Mouse (Mus musculus) thymus, postnatal 0 days (tissue): ENCODE measurements around the gene Aurkc. TPM values are rescaled to one million over a fixed set of nuclear protein-coding genes. Genes with fewer than 3 reads are reported as not detected.
"Not testable (repeated sequence)": the region's sequence is repeated elsewhere in the genome, so short reads cannot be mapped to it uniquely, and the experiment has no call there.

Source experiments
- DNase-seq: peaks from one replicate; pipeline ENCODE4 v3.0.0-alpha.2; 2015; ENCODE audit warnings: low spot score
- polyA plus RNA-seq: library from polyadenylated mRNA; unstranded; fragments of >200 nt; fragmentation: Nextera tagmentation; extraction: Ambion mirVana; gene quantifications from 2 replicates; pipeline ENCODE4 v1.2.1, GENCODE M21; 2015

Aurkc gene
- not detected in 2 replicates for polyA plus RNA-seq

DNA sequence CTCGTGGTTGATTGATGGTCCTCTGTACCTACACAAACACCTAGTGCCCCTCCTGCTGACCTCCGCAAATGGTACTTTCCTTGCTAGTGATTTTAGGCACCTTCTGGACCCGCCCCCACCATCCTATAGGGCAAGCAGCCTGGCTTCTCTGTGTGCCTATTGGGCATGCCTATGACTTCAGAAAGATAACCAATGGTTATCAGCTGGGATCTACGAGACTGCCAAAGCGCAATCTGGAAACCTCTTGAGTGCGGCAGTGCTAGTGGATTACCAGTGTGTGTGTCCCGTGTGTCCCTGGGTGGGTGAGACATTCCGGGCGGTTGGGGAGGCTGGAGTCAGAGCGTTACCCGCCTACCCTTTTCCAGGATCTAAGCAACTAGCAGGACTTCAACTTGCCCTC, at the start of gene Aurkc:
Aurkc (plus strand) TSS at position 50 of the 400 bp plus-strand sequence.
- DNase-seq, result not testable (repeated sequence)

GRCm38 (mm10) chr7:6948061-6948460, 47.0 kb upstream of the Aurkc start:
- not testable (repeated sequence) for DNase-seq

GRCm38 (mm10) chr7:6956576-6956975, 38.5 kb upstream of the Aurkc start:
- DNase-seq, result no peak

DNA sequence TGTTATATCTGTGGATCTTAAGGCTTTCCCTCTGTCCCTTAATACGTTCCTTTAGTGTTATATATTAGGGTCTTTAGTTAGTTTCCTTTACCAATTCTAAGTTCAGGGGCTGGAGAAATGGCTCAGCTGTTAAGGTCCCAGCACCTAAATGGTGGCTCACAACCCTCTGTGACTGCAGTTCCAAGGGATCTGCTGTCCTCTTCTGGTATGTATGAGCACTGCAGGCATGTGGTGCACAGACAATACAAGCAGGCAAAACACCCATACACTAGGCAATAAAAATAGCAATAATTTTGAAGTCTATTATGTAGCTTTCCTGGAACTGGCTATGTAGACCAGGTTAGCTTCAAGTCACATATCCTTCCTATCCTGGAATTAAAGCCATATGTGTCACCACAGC, 36.5 kb upstream of the Aurkc start:
- no peak for DNase-seq

GRCm38 (mm10) chr7:6973566-6973965, 21.5 kb upstream of the Aurkc start:
- no peak for DNase-seq

- no peak for DNase-seq
Observed at GRCm38 (mm10) chr7:6976890-6977289, 18.2 kb upstream of the Aurkc start.

DNA sequence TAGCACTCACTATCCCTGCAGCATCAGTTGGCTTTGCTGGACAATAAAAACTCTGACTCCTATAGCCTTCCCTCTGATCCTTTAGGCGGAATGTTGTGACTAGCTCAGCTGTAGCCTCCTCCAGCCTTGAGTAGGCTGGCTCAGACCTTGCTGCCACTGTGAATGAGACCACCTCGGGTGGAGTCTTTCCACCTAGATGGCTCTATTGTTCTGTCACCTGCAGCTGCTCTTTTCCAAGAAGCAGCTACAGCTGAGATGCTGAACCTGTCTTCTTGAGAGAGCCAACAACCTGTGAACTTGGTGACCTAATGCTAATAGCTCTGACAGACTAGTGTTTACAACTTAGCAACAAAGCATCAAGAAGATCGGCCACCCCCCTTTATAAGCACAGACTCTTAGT, 3.8 kb downstream of the Aurkc start:
- not testable (repeated sequence) for DNase-seq

DNA sequence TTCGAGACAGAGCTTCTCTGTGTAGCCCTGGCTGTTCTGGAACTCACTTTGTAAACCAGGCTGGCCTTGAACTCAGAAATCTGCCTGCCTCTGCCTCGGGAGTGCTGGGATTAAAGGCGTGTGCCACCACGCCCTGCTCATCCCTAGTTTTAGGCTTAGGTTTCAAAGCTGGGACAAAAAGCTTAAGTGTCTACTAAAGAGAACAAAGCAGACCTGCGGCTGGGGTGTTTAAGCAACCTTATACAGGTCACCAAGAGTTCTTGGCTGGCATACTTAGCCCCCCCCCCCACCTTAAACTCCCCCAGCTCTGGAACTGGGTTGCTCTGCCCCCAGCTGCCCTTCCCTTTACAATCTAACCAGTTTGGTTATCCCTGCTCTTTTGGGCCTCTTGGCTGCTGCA, 10.3 kb downstream of the Aurkc start:
- not testable (repeated sequence) for DNase-seq

GRCm38 (mm10) chr7:7027445-7027844, 32.3 kb downstream of the Aurkc start:
- DNase-seq, result no peak

GRCm38 (mm10) chr7:7049659-7050320, 54.7 kb downstream of the Aurkc start:
- not testable (repeated sequence) for DNase-seq

Other genes starting within 250 kb of the Aurkc start
- 13.8 and 17.3 TPM in 2 replicates for gene Zfp954, start 126.2 kb downstream of the Aurkc start, polyA plus RNA-seq
- gene Zfp773, start 141.5 kb downstream of the Aurkc start, polyA plus RNA-seq, result 2.3 TPM in 2 replicates
- 1.2 and 1.5 TPM in 2 replicates for gene Zfp418, start 176.0 kb downstream of the Aurkc start, polyA plus RNA-seq
- 3.9 and 4.0 TPM in 2 replicates for gene Zfp772, start 214.7 kb downstream of the Aurkc start, polyA plus RNA-seq